Mouse (Mus musculus): Measurements from ENCODE around the gene Fam169a.
"Not testable (repeated sequence)": the region's sequence is repeated elsewhere in the genome, so short reads cannot be mapped to it uniquely, and the experiment has no call there.

Gene Fam169a

DNA sequence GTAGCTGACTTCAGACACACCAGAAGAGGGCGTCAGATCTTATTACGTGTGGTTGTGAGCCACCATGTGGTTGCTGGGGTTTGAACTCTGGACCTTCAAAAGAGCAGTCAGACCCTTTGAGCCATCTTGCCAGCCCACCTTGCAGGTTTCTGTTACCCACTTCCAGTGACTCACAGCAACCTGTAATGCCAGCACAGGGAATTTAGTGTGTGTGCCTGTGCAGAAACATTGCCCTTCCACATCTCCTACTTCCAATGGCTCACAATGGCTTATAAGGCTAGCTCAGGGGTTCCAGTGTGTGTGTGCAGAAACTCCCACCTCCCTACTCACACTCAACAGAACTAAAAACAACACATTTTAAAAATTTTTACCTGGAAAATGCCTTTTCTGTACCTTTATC is 10.5 kb downstream of the Fam169a start:
- no peak for DNase-seq (ENCODE audit: inconsistent age in 2 of 2, low spot score in 1 of 2)

GRCm38 (mm10) chr13:97080201-97080600 is 13.1 kb downstream of the Fam169a start:
- DNase-seq (ENCODE audit: inconsistent age in 2 of 2, low spot score in 1 of 2), result no peak

GRCm38 (mm10) chr13:97080615-97081014 is 13.5 kb downstream of the Fam169a start:
- DNase-seq (ENCODE audit: inconsistent age in 2 of 2, low spot score in 1 of 2), result no peak

DNA sequence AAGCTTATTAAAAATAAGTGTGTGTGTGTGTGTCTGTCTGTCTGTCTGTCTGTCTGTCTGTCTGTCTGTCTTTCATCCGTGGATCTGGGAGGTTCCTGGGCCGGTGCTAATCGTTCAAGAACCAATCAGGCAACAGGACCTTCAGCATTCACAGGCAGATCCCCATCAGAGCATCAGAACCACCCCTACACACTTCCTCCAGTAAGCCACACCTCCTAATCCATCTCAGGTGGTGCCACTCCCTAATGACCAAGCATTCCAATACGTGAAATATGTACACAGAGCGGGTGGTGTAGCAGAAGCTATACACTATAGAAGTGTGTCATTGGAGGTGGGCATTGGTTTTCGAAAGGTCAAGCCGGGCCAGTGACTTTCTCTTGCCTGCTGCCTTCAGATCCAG is 15.3 kb downstream of the Fam169a start:
- DNase-seq (ENCODE audit: inconsistent age in 2 of 2, low spot score in 1 of 2), result no peak

DNA sequence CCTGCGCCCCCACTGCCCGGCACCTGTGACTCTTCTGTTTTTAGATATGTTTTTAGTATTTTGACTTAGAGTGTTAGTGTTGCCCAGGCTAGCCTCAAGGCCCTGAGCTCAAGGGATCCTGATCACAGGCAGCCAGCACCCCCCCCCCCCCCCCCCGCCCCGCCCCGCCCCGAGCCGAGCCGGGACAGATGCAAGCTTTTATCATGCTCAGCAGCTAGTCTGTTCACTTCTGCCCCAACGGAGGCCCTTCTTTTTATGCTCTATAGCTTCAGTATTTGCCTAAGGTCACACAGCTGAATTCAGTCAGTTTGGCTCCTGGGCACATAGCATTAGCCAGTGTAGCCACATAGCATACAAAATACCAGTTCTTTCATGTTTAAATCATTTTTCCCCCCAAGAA is 19.2 kb downstream of the Fam169a start:
- no peak for DNase-seq (ENCODE audit: inconsistent age in 2 of 2, low spot score in 1 of 2)

DNA sequence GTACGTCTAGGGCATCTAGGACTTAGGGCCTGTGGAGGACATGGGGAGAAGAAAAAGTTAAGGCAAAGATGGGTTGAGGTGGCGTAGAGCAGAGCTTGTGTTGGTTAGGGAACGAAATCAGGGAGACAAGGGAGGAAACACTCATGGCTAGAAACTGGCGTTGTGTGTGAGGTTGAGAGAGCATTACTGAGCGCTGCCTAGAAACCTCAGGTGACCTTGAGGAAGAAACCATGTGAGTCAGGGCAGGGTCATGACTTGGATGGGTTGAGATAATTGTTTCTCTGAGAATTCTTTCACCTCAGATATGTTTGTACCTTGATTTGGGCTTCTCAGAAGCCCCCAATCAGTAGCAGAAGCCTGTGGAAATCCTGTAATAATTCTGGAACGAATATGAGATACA is 20.3 kb downstream of the Fam169a start:
- peak in 1 of 2 experiments; percentile 57 for DNase-seq (ENCODE audit: inconsistent age in 2 of 2, low spot score in 1 of 2)

DNA sequence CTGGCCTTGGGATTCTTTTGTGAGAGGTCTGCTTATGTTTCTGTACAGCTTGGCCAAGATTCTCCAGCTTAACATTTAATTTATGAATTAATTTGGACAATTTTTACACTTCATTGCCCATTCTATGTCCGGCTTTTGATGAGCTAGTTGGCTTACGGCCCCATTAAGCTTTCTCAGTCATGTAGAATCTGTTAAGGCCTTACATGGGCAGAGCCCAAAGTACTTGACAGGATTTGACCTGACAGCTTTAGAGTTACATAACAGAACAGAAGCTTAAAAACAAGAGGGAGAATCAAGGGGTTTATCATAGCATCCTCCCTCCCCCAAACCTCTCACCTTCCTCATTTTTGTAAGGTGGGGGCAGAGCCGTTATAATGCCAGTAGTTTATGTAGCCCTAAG is 21.1 kb downstream of the Fam169a start:
- no peak for DNase-seq (ENCODE audit: inconsistent age in 2 of 2, low spot score in 1 of 2)

GRCm38 (mm10) chr13:97095726-97096125 is 28.6 kb downstream of the Fam169a start:
- DNase-seq (ENCODE audit: inconsistent age in 2 of 2, low spot score in 1 of 2), result no peak

- peak; percentile 19 to 83 for DNase-seq (ENCODE audit: inconsistent age in 2 of 2, low spot score in 1 of 2)
Observed at GRCm38 (mm10) chr13:97099187-97099852, 32.2 kb downstream of the Fam169a start, which contains the start of gene Gm6169. Gene Gm6169 (minus strand): TSS chr13:97099237.

DNA sequence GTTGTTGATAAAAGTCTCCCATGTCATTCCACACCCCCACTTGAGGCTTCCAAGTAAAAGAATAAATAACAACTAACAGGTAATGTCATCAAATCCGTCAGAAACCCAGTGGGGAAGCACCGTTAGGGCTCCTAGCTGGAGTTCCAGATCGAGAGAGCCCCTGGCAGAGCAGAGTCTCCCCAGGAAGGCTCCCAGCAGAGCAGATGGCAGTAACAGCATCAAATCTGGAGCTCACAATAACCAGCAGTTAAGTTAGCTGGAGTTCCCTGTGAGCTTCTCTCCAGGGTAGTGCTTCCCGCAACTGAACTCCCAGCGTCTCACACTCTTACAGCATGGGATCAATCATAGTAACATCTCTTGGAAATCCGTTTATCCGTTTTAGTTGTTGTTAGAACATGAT is 37.9 kb downstream of the Fam169a start:
- DNase-seq (ENCODE audit: inconsistent age in 2 of 2, low spot score in 1 of 2), result no peak

GRCm38 (mm10) chr13:97107721-97108120 is 40.6 kb downstream of the Fam169a start:
- DNase-seq (ENCODE audit: inconsistent age in 2 of 2, low spot score in 1 of 2), result not testable (repeated sequence)

GRCm38 (mm10) chr13:97109046-97109445 is 42.0 kb downstream of the Fam169a start:
- DNase-seq (ENCODE audit: inconsistent age in 2 of 2, low spot score in 1 of 2), result no peak

- DNase-seq (ENCODE audit: inconsistent age in 2 of 2, low spot score in 1 of 2), result no peak
Observed at GRCm38 (mm10) chr13:97121341-97121740, 54.3 kb downstream of the Fam169a start.

- DNase-seq (ENCODE audit: inconsistent age in 2 of 2, low spot score in 1 of 2), result not testable (repeated sequence)
Observed at GRCm38 (mm10) chr13:97129654-97130053, 62.6 kb downstream of the Fam169a start.

DNA sequence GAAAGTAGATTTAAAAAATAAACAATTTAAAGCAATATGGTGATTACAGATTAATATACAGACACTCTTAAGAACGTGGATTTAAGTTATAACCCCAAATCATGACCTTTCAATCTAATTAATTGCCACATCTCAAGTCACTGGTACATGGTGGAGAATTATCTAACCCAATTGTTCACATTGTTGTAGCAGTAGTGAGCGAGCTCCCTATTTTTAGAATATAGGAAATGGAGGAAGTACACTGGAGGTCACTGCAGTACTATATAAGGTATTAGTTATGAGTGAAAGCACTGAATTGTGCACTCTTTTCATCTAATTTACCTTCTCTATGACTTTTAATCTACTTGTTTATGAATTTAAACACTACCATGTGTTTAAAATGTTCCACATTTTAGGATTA is 63.3 kb downstream of the Fam169a start:
- DNase-seq (ENCODE audit: inconsistent age in 2 of 2, low spot score in 1 of 2), result not testable (repeated sequence)

- peak; percentile 92 to 98 for DNase-seq (ENCODE audit: inconsistent age in 2 of 2, low spot score in 1 of 2)
Observed at GRCm38 (mm10) chr13:97137466-97138400, 70.6 kb downstream of the Fam169a start, which contains the start of the genes Gfm2 and Nsa2. Gene Gfm2 (plus strand): TSS chr13:97137937. Gene Nsa2 (minus strand): TSS chr13:97137937.

DNA sequence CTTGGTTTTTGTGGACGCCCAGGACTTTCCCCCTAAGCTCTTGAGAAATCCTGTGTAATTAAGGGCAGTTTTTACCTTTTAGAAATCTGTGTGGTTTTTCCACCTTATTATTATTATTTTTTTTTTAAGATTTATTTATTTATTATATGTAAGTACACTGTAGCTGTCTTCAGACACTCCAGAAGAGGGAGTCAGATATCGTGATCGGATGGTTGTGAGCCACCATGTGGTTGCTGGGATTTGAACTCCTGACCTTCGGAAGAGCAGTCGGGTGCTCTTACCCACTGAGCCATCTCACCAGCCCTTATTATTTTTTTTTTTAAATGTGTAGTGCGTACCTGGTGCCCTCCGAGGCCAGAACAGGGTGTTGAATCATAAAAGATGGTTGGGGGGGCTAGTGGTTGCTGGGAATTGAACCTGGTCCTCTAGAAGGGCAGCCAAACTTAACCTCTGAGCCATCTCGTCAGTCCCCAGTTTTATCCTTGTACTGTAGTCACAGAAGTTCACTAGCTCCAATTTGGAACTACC is 71.4 kb downstream of the Fam169a start:
- not testable (repeated sequence) for DNase-seq (ENCODE audit: inconsistent age in 2 of 2, low spot score in 1 of 2)

- no peak for DNase-seq (ENCODE audit: inconsistent age in 2 of 2, low spot score in 1 of 2)
Observed at GRCm38 (mm10) chr13:97142321-97142720, 75.2 kb downstream of the Fam169a start.

DNA sequence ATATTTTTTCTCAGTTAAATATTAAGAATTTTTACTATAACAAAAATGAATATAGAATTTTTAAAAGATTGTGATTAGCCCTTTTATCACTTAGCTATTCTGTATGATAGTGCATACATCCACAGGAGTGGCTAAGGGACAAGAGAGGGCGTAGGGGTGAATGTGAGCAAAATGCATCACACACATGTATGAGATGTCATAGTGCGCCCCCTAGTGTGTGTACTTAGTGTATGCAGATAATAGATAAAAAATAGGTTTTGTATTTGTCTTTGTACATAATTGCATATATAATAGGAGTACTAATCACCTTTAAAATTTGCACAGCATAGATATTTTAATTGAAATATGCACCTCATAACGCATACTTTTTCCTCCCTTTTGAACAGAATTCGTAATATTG is 78.7 kb downstream of the Fam169a start:
- DNase-seq (ENCODE audit: inconsistent age in 2 of 2, low spot score in 1 of 2), result peak in 1 of 2 experiments; percentile 65

DNA sequence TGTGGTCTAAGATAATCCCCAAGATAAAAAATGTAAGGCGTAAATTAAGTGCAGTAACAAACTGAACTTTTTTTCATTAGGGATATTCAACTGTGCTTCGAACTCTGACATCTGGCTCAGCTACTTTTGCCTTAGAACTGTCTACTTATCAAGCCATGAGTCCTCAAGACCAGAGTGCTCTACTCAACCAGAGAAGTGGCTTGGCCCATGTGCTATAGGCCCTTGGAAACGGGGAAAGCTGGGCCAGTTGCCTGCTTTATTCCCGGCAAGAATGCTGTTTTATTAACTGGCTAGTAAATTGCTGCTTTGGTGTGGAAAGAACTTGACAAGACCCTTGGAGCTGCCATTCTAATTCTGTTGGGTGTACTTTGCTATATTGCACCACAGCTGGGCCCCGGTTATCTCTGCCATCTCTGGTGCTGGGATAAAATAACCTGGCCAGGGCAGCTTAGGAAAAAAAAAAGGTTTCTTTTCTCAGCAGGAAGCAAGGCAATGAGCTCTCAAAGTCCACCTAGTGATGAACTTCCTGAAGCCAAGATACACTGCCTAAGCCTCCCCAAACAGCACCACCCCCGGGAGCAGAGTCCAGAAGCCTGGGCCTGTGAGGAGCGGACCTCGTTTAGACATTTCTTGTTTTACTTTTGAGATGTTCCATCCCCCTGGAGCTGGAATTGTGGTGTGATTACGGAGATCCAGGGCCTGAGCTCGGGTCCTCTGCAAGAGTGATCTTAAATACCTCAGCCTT is 108.6 kb downstream of the Fam169a start:
- no peak for DNase-seq (ENCODE audit: inconsistent age in 2 of 2, low spot score in 1 of 2)

DNA sequence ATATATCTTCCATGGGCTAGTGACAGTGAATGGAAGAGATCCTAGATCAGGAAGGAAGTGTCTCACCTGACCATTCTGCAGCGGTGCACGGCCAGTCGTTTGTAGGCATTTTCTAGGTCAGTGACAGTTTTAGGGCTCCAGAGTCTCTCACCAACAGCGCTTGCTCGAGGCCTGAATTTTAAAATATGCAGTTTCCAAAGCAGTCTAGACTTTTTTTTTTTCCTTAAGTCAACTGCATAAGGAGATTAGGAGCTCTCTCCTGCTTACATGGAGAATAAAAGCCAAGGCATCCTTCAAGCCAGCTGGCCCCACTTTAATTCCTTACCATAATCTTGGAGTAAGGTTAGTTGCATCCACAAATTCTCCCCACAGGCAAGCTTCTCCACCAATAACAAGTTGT is 109.6 kb downstream of the Fam169a start:
- no peak for DNase-seq (ENCODE audit: inconsistent age in 2 of 2, low spot score in 1 of 2)

Data from adrenal gland, adult (tissue).